Mouse (Mus musculus) myocyte (in vitro differentiated cells): ENCODE results near the gene Eif4g3. TPM values are rescaled to one million over a fixed set of nuclear protein-coding genes. Genes with fewer than 3 reads are reported as not detected.

Experiments
- H3K27me3 ChIP-seq: one replicate; pipeline ENCODE4 v1.6.1; 2011; ENCODE audit not compliant: control insufficient read depth, insufficient read depth, insufficient read length
- H3K36me3 ChIP-seq: one replicate; pipeline ENCODE4 v1.6.1; 2011; ENCODE audit not compliant: control insufficient read depth, insufficient read depth
- H3K4me2 ChIP-seq: one replicate; pipeline ENCODE4 v1.6.1; 2011; ENCODE audit warnings: low read depth, control low read depth
- H3K4me3 ChIP-seq: one replicate; pipeline ENCODE4 v1.5.1; 2011; ENCODE audit warnings: mild to moderate bottlenecking, control low read depth, moderate library complexity
- H3K79me2 ChIP-seq: one replicate; pipeline ENCODE4 v1.6.1; 2011; ENCODE audit not compliant: control insufficient read depth, insufficient read depth
- H3ac ChIP-seq: one replicate; pipeline ENCODE4 v1.6.1; 2011; ENCODE audit not compliant: control insufficient read depth, insufficient read length
- CEBPB ChIP-seq: IDR thresholded peaks from 2 replicates; pipeline ENCODE4 v1.6.1; 2011; ENCODE audit warnings: mild to moderate bottlenecking, moderate library complexity; ENCODE audit not compliant: poor library complexity, insufficient read depth, severe bottlenecking
- E2F4 ChIP-seq: IDR thresholded peaks from one replicate; pipeline ENCODE4 v1.6.1; 2011; ENCODE audit warnings: mild to moderate bottlenecking, control low read depth, moderate library complexity; ENCODE audit not compliant: insufficient read depth
- MAX ChIP-seq: IDR thresholded peaks from one replicate; pipeline ENCODE4 v1.6.1; 2011; ENCODE audit warnings: low read depth, mild to moderate bottlenecking, control low read depth
- MYOD1 ChIP-seq, 3 experiments: IDR thresholded peaks; one replicate each; pipeline ENCODE4 v1.6.1; 2011; ENCODE audit warnings: control low read depth in 2 of 3, low read depth in 2 of 3, mild to moderate bottlenecking in 2 of 3, moderate library complexity in 1 of 3; ENCODE audit not compliant: insufficient read length in 2 of 3, control insufficient read depth in 1 of 3
- MYOG ChIP-seq, 3 experiments: IDR thresholded peaks; one replicate each; pipeline ENCODE4 v1.6.1; 2011; ENCODE audit warnings: control low read depth in 2 of 3, low read depth in 2 of 3, mild to moderate bottlenecking in 2 of 3; ENCODE audit not compliant: insufficient read length in 2 of 3, control insufficient read depth in 1 of 3, insufficient read depth in 1 of 3
- POLR2A ChIP-seq: IDR thresholded peaks from one replicate; pipeline ENCODE4 v1.6.1; 2011; ENCODE audit warnings: low read depth, mild to moderate bottlenecking, control low read depth, moderate library complexity; ENCODE audit not compliant: insufficient read length
- POLR2AphosphoS2 ChIP-seq: IDR thresholded peaks from one replicate; pipeline ENCODE4 v1.6.1; 2011; ENCODE audit warnings: low read depth, control low read depth; ENCODE audit not compliant: insufficient read length
- REST ChIP-seq: IDR thresholded peaks from one replicate; pipeline ENCODE4 v1.6.1; 2011; ENCODE audit warnings: mild to moderate bottlenecking, control low read depth, moderate library complexity; ENCODE audit not compliant: insufficient read depth, insufficient read length
- SRF ChIP-seq: IDR thresholded peaks from one replicate; pipeline ENCODE4 v1.6.1; 2011; ENCODE audit warnings: low read depth; ENCODE audit not compliant: control insufficient read depth, insufficient read length
- TCF12 ChIP-seq: IDR thresholded peaks from one replicate; pipeline ENCODE4 v1.6.1; 2011; ENCODE audit warnings: mild to moderate bottlenecking, control low read depth; ENCODE audit not compliant: poor library complexity, insufficient read depth, severe bottlenecking
- TCF3 ChIP-seq: IDR thresholded peaks from one replicate; pipeline ENCODE4 v1.6.1; 2011; ENCODE audit warnings: low read depth, control low read depth; ENCODE audit not compliant: insufficient read length
- USF1 ChIP-seq: IDR thresholded peaks from one replicate; pipeline ENCODE4 v1.6.1; 2011; ENCODE audit warnings: low read depth, mild to moderate bottlenecking, control low read depth, moderate library complexity
- polyA plus RNA-seq: library from polyadenylated mRNA; unstranded; fragments of >200 nt; fragmentation: generic; extraction: Trizol; gene quantifications from one replicate; pipeline ENCODE4 v1.2.1, GENCODE M21; 2012; ENCODE audit warnings: missing spikeins

Eif4g3 gene
- polyA plus RNA-seq, 1 experiment = 32.9 TPM

- peak overlapping the region; percentile 79 for H3K4me3 ChIP-seq
- H3K4me2 ChIP-seq = peak overlapping the region; percentile 67
- H3K36me3 ChIP-seq = peaks cover 14% of the 10 kb centered on the region
- peaks cover 58% of the 10 kb centered on the region for H3K79me2 ChIP-seq
- TF ChIP-seq MAX (no peak), SRF (no peak), USF1 (no peak), REST (no peak), TCF12 (no peak), TCF3 (no peak), E2F4 (no peak), MYOD1 (IDR thresholded peaks at IDR 0.05; ENCODE audit: control insufficient read depth in 1 of 3, insufficient read length in 2 of 3, low read depth in 2 of 3) (no peak), POLR2A (no peak), MYOG (IDR thresholded peaks at IDR 0.05; ENCODE audit: control insufficient read depth in 1 of 3, insufficient read depth in 1 of 3, insufficient read length in 2 of 3, low read depth in 2 of 3) (no peak), POLR2AphosphoS2 (no peak), CEBPB (no peak)
- H3ac ChIP-seq = peak overlapping the region; percentile 77
- H3K27me3 ChIP-seq = no peaks in the 10 kb centered on the region
These were observed 225.3 kb downstream of the Eif4g3 start for GRCm38 (mm10) chr4:138217951-138218685.

DNA sequence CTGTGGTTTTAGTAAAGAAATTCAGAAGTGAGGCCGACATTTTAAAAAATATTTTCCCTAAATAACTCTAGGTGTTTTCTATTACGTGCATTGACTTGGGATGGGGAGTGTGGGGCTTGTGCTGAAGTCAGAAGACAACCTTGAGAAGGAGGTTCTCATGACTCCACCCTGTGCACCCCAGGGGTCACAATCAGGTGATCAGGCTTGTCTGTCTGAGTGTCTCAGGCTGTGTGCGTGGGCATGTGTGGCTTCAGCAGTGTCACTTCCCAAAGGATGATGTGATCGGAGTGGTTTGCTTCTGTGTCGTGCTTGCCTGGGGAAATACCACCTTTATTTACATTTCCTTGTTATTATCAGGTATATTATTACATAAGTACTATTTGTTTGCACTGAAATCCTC is 226.5 kb downstream of the Eif4g3 start:
- Histone ChIP-seq H3K36me3 (peaks cover 15% of the 10 kb centered on the region), H3ac (no peak overlapping the region), H3K27me3 (no peaks in the 10 kb centered on the region), H3K4me3 (no peak overlapping the region), H3K79me2 (peaks cover 58% of the 10 kb centered on the region), H3K4me2 (no peak overlapping the region)
- no peak for TF ChIP-seq USF1
- no peak for TF ChIP-seq MAX
- no peak for TF ChIP-seq TCF12
- no peak for TF ChIP-seq REST
- TF ChIP-seq E2F4 = no peak
- peak; percentile 29 for TF ChIP-seq POLR2AphosphoS2

DNA sequence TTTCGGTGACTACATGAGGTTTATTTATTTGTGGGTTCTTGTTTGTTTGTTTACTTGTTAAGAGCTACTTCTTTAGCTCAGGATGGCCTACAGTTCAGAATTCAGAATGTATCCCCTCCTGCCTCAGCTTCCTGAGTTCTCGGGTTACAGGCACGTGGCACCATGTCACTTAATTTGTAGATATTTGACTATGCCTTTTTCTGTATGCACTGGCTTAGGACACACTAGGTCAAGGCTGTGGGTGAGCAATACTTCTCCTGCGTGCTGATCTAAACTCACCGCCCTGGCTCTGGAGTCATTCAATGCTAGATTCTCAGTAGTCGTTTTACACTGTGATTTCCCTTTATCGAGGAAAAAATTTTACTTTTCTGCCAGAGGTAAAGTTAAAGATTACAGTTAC is 227.9 kb downstream of the Eif4g3 start:
- no peak for TF ChIP-seq REST
- TF ChIP-seq MYOD1 (IDR thresholded peaks at IDR 0.05; ENCODE audit: control insufficient read depth in 1 of 3, insufficient read length in 2 of 3, low read depth in 2 of 3) = no peak
- TF ChIP-seq TCF3 = no peak
- TF ChIP-seq CEBPB = no peak
- TF ChIP-seq MAX = no peak
- no peak for TF ChIP-seq POLR2AphosphoS2
- no peak for TF ChIP-seq POLR2A
- no peak for TF ChIP-seq MYOG (IDR thresholded peaks at IDR 0.05; ENCODE audit: control insufficient read depth in 1 of 3, insufficient read depth in 1 of 3, insufficient read length in 2 of 3, low read depth in 2 of 3)
- Histone ChIP-seq H3K4me3 (no peak overlapping the region), H3K36me3 (peaks cover 21% of the 10 kb centered on the region), H3ac (no peak overlapping the region), H3K4me2 (no peak overlapping the region), H3K27me3 (no peaks in the 10 kb centered on the region), H3K79me2 (peaks cover 58% of the 10 kb centered on the region)

DNA sequence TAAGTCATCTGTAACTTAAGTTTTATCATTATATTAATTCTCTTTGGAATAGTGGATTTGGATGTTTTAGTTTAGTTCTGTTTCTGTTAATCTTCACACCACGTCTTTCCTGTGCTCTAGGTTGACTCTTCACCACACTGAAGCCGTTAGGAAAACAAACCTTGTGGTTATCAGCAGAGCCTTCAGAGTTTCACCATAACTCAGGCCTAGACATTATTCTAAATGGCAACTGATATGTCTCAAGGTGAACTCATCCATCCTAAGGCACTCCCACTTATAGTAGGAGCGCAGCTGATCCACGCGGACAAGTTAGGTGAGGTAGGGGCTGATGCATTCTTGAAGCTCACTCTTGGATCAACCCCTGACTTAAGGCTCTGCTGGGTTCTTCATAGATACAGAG is 228.6 kb downstream of the Eif4g3 start:
- H3K4me3 ChIP-seq = no peak overlapping the region
- no peak overlapping the region for H3K4me2 ChIP-seq
- no peaks in the 10 kb centered on the region for H3K27me3 ChIP-seq
- H3K36me3 ChIP-seq = peaks cover 27% of the 10 kb centered on the region
- H3K79me2 ChIP-seq = peaks cover 58% of the 10 kb centered on the region
- no peak for TF ChIP-seq SRF
- TF ChIP-seq TCF3 = no peak
- no peak for TF ChIP-seq CEBPB
- TF ChIP-seq MYOD1 (IDR thresholded peaks at IDR 0.05; ENCODE audit: control insufficient read depth in 1 of 3, insufficient read length in 2 of 3, low read depth in 2 of 3) = no peak
- no peak for TF ChIP-seq REST
- no peak for TF ChIP-seq POLR2AphosphoS2
- TF ChIP-seq USF1 = no peak
- no peak for TF ChIP-seq TCF12
- TF ChIP-seq MAX = no peak
- TF ChIP-seq E2F4 = no peak
- TF ChIP-seq POLR2A = no peak
- no peak for TF ChIP-seq MYOG (IDR thresholded peaks at IDR 0.05; ENCODE audit: control insufficient read depth in 1 of 3, insufficient read depth in 1 of 3, insufficient read length in 2 of 3, low read depth in 2 of 3)
- H3ac ChIP-seq = no peak overlapping the region

DNA sequence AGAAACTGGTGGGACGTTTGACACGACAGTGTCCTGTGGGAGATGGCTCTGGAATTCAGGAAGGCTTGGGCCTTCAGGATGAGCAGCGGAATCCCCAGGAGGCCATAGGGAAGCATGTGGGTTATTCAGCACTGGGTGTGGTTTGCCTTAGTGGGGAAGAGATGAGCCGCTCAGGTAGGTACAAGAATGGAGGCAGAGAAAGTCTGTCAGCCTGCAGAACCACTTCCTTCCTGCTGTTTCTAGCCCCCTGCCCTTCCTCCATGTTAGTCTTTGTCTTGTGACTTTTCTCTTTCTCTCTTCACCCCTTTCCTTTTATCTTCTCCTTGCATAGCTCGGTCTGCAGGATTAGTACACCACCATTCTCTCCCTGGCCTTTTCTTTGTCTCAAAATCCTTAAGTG is 229.6 kb downstream of the Eif4g3 start:
- H3K27me3 ChIP-seq = no peaks in the 10 kb centered on the region
- H3ac ChIP-seq = no peak overlapping the region
- no peak overlapping the region for H3K4me2 ChIP-seq
- H3K79me2 ChIP-seq = peaks cover 58% of the 10 kb centered on the region
- no peak overlapping the region for H3K4me3 ChIP-seq
- peaks cover 34% of the 10 kb centered on the region for H3K36me3 ChIP-seq
- TF ChIP-seq USF1 (no peak), E2F4 (no peak), TCF12 (no peak), POLR2A (no peak), SRF (no peak), TCF3 (no peak), CEBPB (no peak), MAX (no peak), REST (no peak)
